Mouse (Mus musculus) limb, embryonic 13.5 days (tissue): ENCODE results near the gene Lpin2. TPM values are rescaled to one million over a fixed set of nuclear protein-coding genes. Genes with fewer than 3 reads are reported as not detected.

Experiments
- ATAC-seq: fragments of 200-750 bp; cut with Nextera tagmentation; 2 replicates; pipeline ENCODE4 v1.8.0; 2017; ENCODE audit warnings: low read depth, moderate number of reproducible peaks, moderate TSS enrichment; ENCODE audit not compliant: low FRiP score
- H3K27ac ChIP-seq: fragments of 300-500 bp; sonication (generic); 2 replicates; pipeline ENCODE4 v1.5.1; 2015; ENCODE audit warnings: inconsistent platforms, mild to moderate bottlenecking, moderate library complexity
- H3K27me3 ChIP-seq: fragments of 300-500 bp; sonication (generic); 2 replicates; pipeline ENCODE4 v1.6.1; 2015; ENCODE audit warnings: mild to moderate bottlenecking, inconsistent platforms
- H3K36me3 ChIP-seq: fragments of 300-500 bp; sonication (generic); 2 replicates; pipeline ENCODE4 v1.6.1; 2015; ENCODE audit warnings: inconsistent platforms, mild to moderate bottlenecking, moderate library complexity
- H3K4me1 ChIP-seq: fragments of 300-500 bp; sonication (generic); 2 replicates; pipeline ENCODE4 v1.6.1; 2015; ENCODE audit warnings: inconsistent platforms
- H3K4me2 ChIP-seq: fragments of 300-500 bp; sonication (generic); replicated peaks from 2 replicates; pipeline ENCODE4 v1.6.1; 2015; ENCODE audit warnings: inconsistent platforms, mild to moderate bottlenecking, moderate library complexity
- H3K4me3 ChIP-seq: fragments of 300-500 bp; sonication (generic); 2 replicates; pipeline ENCODE4 v1.5.1; 2015; ENCODE audit warnings: moderate library complexity, mild to moderate bottlenecking, inconsistent platforms
- H3K9ac ChIP-seq: fragments of 300-500 bp; sonication (generic); 2 replicates; pipeline ENCODE4 v1.6.1; 2015; ENCODE audit warnings: mild to moderate bottlenecking, inconsistent platforms
- H3K9me3 ChIP-seq: fragments of 300-500 bp; sonication (generic); 2 replicates; pipeline ENCODE4 v1.6.1; 2016; ENCODE audit warnings: inconsistent platforms
- WGBS: fragments of 180-500 bp; shearing (Covaris S2); methylation state at CpG from one replicate; pipeline ENCODE4 v1.1.7; 2015; 5-methylcytosine and 5-hydroxymethylcytosine counted together
- polyA plus RNA-seq: library from polyadenylated mRNA; unstranded; fragments of >200 nt; fragmentation: Nextera tagmentation; extraction: Ambion mirVana; gene quantifications from 2 replicates; pipeline ENCODE4 v1.2.1, GENCODE M21; 2015

The Lpin2 gene
- polyA plus RNA-seq, 1 experiment from 2014 or later = 54.1 TPM

GRCm38 (mm10) chr17:71208376-71208775 is 26.0 kb downstream of the Lpin2 start:
- no peak overlapping the region for H3K27ac ChIP-seq
- H3K4me2 ChIP-seq = no peak overlapping the region
- no peak for ATAC-seq
- WGBS = 92% methylated on average over 1 of the region's 1 CpGs
- peaks cover 45% of the 10 kb centered on the region for H3K4me1 ChIP-seq
- no peak overlapping the region for H3K4me3 ChIP-seq
- H3K27me3 ChIP-seq = no peaks in the 10 kb centered on the region
- 0 out of 2 replicates have a peak, but pooled peaks cover 8% of the 10 kb centered on the region for H3K9me3 ChIP-seq
- no peak overlapping the region for H3K9ac ChIP-seq
- peaks cover 4% of the 10 kb centered on the region; the same call in 1 of the 2 replicates for H3K36me3 ChIP-seq

- H3K9ac ChIP-seq = no peak overlapping the region
- H3K4me2 ChIP-seq = no peak overlapping the region
- no peak overlapping the region for H3K27ac ChIP-seq
- peaks cover 48% of the 10 kb centered on the region for H3K4me1 ChIP-seq
- H3K36me3 ChIP-seq = peaks cover 4% of the 10 kb centered on the region; the same call in 1 of the 2 replicates
- H3K27me3 ChIP-seq = no peaks in the 10 kb centered on the region
- 0 out of 2 replicates have a peak, but pooled peaks cover 8% of the 10 kb centered on the region for H3K9me3 ChIP-seq
- no peak for ATAC-seq
- no peak overlapping the region for H3K4me3 ChIP-seq
- 60% methylated on average over 1 of the region's 1 CpGs for WGBS
Measured at GRCm38 (mm10) chr17:71208921-71209320, 26.6 kb downstream of the Lpin2 start.

- H3K27me3 ChIP-seq = no peaks in the 10 kb centered on the region
- 70% methylated on average over 3 of the region's 3 CpGs for WGBS
- no peak overlapping the region for H3K27ac ChIP-seq
- peaks cover 48% of the 10 kb centered on the region for H3K4me1 ChIP-seq
- no peak overlapping the region for H3K9ac ChIP-seq
- H3K36me3 ChIP-seq = peaks cover 4% of the 10 kb centered on the region; the same call in 1 of the 2 replicates
- 0 out of 2 replicates have a peak, but pooled peaks cover 8% of the 10 kb centered on the region for H3K9me3 ChIP-seq
- H3K4me3 ChIP-seq = no peak overlapping the region
- no peak overlapping the region for H3K4me2 ChIP-seq
- no peak for ATAC-seq
Measured at GRCm38 (mm10) chr17:71209936-71210335, 27.6 kb downstream of the Lpin2 start.

- 0 out of 2 replicates have a peak, but pooled peaks cover 8% of the 10 kb centered on the region for H3K9me3 ChIP-seq
- H3K27ac ChIP-seq = peak overlapping the region; percentile 75
- ATAC-seq = peak; percentile 41
- H3K4me3 ChIP-seq = no peak overlapping the region
- peaks cover 7% of the 10 kb centered on the region for H3K36me3 ChIP-seq
- WGBS = 48% methylated on average over 6 of the region's 6 CpGs
- H3K4me2 ChIP-seq = peak overlapping the region; percentile 17
- no peak overlapping the region for H3K9ac ChIP-seq
- H3K27me3 ChIP-seq = no peaks in the 10 kb centered on the region
- peaks cover 50% of the 10 kb centered on the region for H3K4me1 ChIP-seq
Measured at GRCm38 (mm10) chr17:71211962-71212646, 29.7 kb downstream of the Lpin2 start.

- Histone ChIP-seq H3K4me1 (peaks cover 50% of the 10 kb centered on the region), H3K9me3 (0 out of 2 replicates have a peak, but pooled peaks cover 5% of the 10 kb centered on the region), H3K27me3 (no peaks in the 10 kb centered on the region), H3K27ac (no peak overlapping the region), H3K9ac (no peak overlapping the region), H3K36me3 (peaks cover 16% of the 10 kb centered on the region), H3K4me2 (no peak overlapping the region), H3K4me3 (no peak overlapping the region)
- 45% methylated on average over 1 of the region's 1 CpGs for WGBS
- no peak for ATAC-seq
Measured at GRCm38 (mm10) chr17:71213666-71214065, 31.3 kb downstream of the Lpin2 start.

GRCm38 (mm10) chr17:71214514-71215240 is 32.3 kb downstream of the Lpin2 start:
- ATAC-seq = no peak
- WGBS = 80% methylated on average over 17 of the region's 17 CpGs
- no peaks in the 10 kb centered on the region for H3K27me3 ChIP-seq

GRCm38 (mm10) chr17:71215241-71215839 is 33.0 kb downstream of the Lpin2 start:
- no peaks in the 10 kb centered on the region for H3K27me3 ChIP-seq
- ATAC-seq = no peak
- no peak overlapping the region for H3K9ac ChIP-seq
- peaks cover 42% of the 10 kb centered on the region for H3K4me1 ChIP-seq
- no peak overlapping the region for H3K4me3 ChIP-seq
- no peak overlapping the region for H3K27ac ChIP-seq
- H3K36me3 ChIP-seq = peaks cover 25% of the 10 kb centered on the region
- H3K9me3 ChIP-seq = 0 out of 2 replicates have a peak, but pooled peaks cover 5% of the 10 kb centered on the region
- no peak overlapping the region for H3K4me2 ChIP-seq
- WGBS = 68% methylated on average over 2 of the region's 2 CpGs

More at GRCm38 (mm10) chr17:71214514-71215240, 32.3 kb downstream of the Lpin2 start:
- 0 out of 2 replicates have a peak, but pooled peaks cover 5% of the 10 kb centered on the region for H3K9me3 ChIP-seq
- no peak overlapping the region; the same call in 1 of the 2 replicates for H3K9ac ChIP-seq
- no peak overlapping the region for H3K27ac ChIP-seq
- peaks cover 22% of the 10 kb centered on the region for H3K36me3 ChIP-seq
- no peak overlapping the region for H3K4me3 ChIP-seq
- peaks cover 47% of the 10 kb centered on the region for H3K4me1 ChIP-seq
- no peak overlapping the region for H3K4me2 ChIP-seq

- Histone ChIP-seq H3K27ac (no peak overlapping the region), H3K27me3 (no peaks in the 10 kb centered on the region), H3K36me3 (peaks cover 34% of the 10 kb centered on the region), H3K4me2 (no peak overlapping the region), H3K4me1 (peaks cover 34% of the 10 kb centered on the region), H3K4me3 (no peak overlapping the region), H3K9ac (no peak overlapping the region), H3K9me3 (0 out of 2 replicates have a peak, but pooled peaks cover 5% of the 10 kb centered on the region)
- WGBS = 78% methylated on average over 2 of the region's 2 CpGs
- no peak for ATAC-seq
Measured at GRCm38 (mm10) chr17:71216263-71216662, 33.9 kb downstream of the Lpin2 start.

- Histone ChIP-seq H3K4me1 (peaks cover 27% of the 10 kb centered on the region), H3K27me3 (no peaks in the 10 kb centered on the region), H3K27ac (no peak overlapping the region), H3K4me2 (no peak overlapping the region), H3K9ac (no peak overlapping the region), H3K9me3 (0 out of 2 replicates have a peak, but pooled peaks cover 5% of the 10 kb centered on the region), H3K4me3 (no peak overlapping the region), H3K36me3 (peaks cover 41% of the 10 kb centered on the region)
- WGBS = 81% methylated on average over 5 of the region's 5 CpGs
- ATAC-seq = no peak
Measured at GRCm38 (mm10) chr17:71217111-71217685, 34.8 kb downstream of the Lpin2 start.

GRCm38 (mm10) chr17:71221383-71221782 is 39.0 kb downstream of the Lpin2 start:
- H3K4me2 ChIP-seq = no peak overlapping the region
- 0 out of 2 replicates have a peak, but pooled peaks cover 5% of the 10 kb centered on the region for H3K9me3 ChIP-seq
- H3K9ac ChIP-seq = no peak overlapping the region
- H3K27me3 ChIP-seq = no peaks in the 10 kb centered on the region
- H3K4me3 ChIP-seq = no peak overlapping the region
- H3K36me3 ChIP-seq = peaks cover 55% of the 10 kb centered on the region
- ATAC-seq = no peak
- H3K27ac ChIP-seq = no peak overlapping the region
- H3K4me1 ChIP-seq = peaks cover 2% of the 10 kb centered on the region; the same call in 1 of the 2 replicates
- WGBS = 89% methylated on average over 3 of the region's 3 CpGs

- 78% methylated on average over 5 of the region's 5 CpGs for WGBS
- H3K36me3 ChIP-seq = peaks cover 50% of the 10 kb centered on the region
- no peak overlapping the region for H3K9ac ChIP-seq
- no peaks in the 10 kb centered on the region for H3K27me3 ChIP-seq
- H3K4me2 ChIP-seq = no peak overlapping the region
- H3K4me3 ChIP-seq = no peak overlapping the region
- H3K9me3 ChIP-seq = no peaks in the 10 kb centered on the region
- H3K27ac ChIP-seq = no peak overlapping the region
- ATAC-seq = no peak
- H3K4me1 ChIP-seq = 0 out of 2 replicates have a peak, but pooled peaks cover 2% of the 10 kb centered on the region
Measured at GRCm38 (mm10) chr17:71223676-71224075, 41.3 kb downstream of the Lpin2 start.
